Mouse (Mus musculus) midbrain, embryonic 14.5 days (tissue): ENCODE measurements at regions not wholly inside any gene's neighbourhood (a gene's known extent, or its start where the extent isn't known, plus 50 kb on each side); places are given as distances from the start of the nearest gene placed in this dataset.

Source experiments
- ATAC-seq: fragments of 200-750 bp; cut with Nextera tagmentation; 2 replicates; pipeline ENCODE4 v1.8.0; 2017; ENCODE audit warnings: moderate number of reproducible peaks, moderate library complexity; ENCODE audit not compliant: low FRiP score, low TSS enrichment
- DNase-seq: peaks from one replicate; pipeline ENCODE4 v3.0.0-alpha.2; 2015
- H3K27ac ChIP-seq: fragments of 300-500 bp; sonication (generic); replicated peaks from 2 replicates; pipeline ENCODE4 v1.5.1; 2014; ENCODE audit warnings: mild to moderate bottlenecking, low read depth, low read length, moderate library complexity
- H3K27me3 ChIP-seq: fragments of 300-500 bp; sonication (generic); 2 replicates; pipeline ENCODE4 v1.6.1; 2014; ENCODE audit warnings: low read length, control low read depth, mixed read lengths; ENCODE audit not compliant: control insufficient read depth, insufficient read depth
- H3K36me3 ChIP-seq: fragments of 300-500 bp; sonication (generic); 2 replicates; pipeline ENCODE4 v1.6.1; 2014; ENCODE audit warnings: low read length, control low read depth; ENCODE audit not compliant: control insufficient read depth, insufficient read depth
- H3K4me1 ChIP-seq: fragments of 300-500 bp; sonication (generic); 2 replicates; pipeline ENCODE4 v1.6.1; 2014; ENCODE audit warnings: mild to moderate bottlenecking, antibody characterized with exemption, low read length, control low read depth; ENCODE audit not compliant: control insufficient read depth, insufficient read depth
- H3K4me2 ChIP-seq: fragments of 300-500 bp; sonication (generic); 2 replicates; pipeline ENCODE4 v1.6.1; 2014; ENCODE audit warnings: mild to moderate bottlenecking, low read length, moderate library complexity
- H3K4me3 ChIP-seq: fragments of 300-500 bp; sonication (generic); replicated peaks from 2 replicates; pipeline ENCODE4 v1.5.1; 2014; ENCODE audit warnings: low read depth, low read length
- H3K9ac ChIP-seq: fragments of 300-500 bp; sonication (generic); replicated peaks from 2 replicates; pipeline ENCODE4 v1.6.1; 2014; ENCODE audit warnings: mild to moderate bottlenecking, low read length, moderate library complexity
- H3K9me3 ChIP-seq: fragments of 300-500 bp; sonication (generic); 2 replicates; pipeline ENCODE4 v1.6.1; 2016; ENCODE audit warnings: low read length, control low read depth, mixed read lengths; ENCODE audit not compliant: control insufficient read depth
- WGBS: fragments of 180-500 bp; shearing (Covaris S2); extraction: QIAGEN DNeasy Blood & Tissue Kit; methylation state at CpG from one replicate; pipeline ENCODE4 v1.1.7; 2014; 5-methylcytosine and 5-hydroxymethylcytosine counted together

GRCm38 (mm10) chr13:43932946-43933345 lies 148.4 kb downstream of the Cd83 start:
- no peak overlapping the region for H3K4me3 ChIP-seq
- H3K27me3 ChIP-seq: no peaks in the 10 kb centered on the region
- WGBS: 61% methylated on average over 7 of the region's 7 CpGs
- no peak overlapping the region for H3K27ac ChIP-seq
- H3K9ac ChIP-seq: no peak overlapping the region
- ATAC-seq: no peak
- no peak for DNase-seq
- H3K4me1 ChIP-seq: peaks cover 13% of the 10 kb centered on the region; the same call in 1 of the 2 replicates
- H3K9me3 ChIP-seq: no peaks in the 10 kb centered on the region
- H3K4me2 ChIP-seq: no peak overlapping the region
- no peaks in the 10 kb centered on the region for H3K36me3 ChIP-seq

DNA sequence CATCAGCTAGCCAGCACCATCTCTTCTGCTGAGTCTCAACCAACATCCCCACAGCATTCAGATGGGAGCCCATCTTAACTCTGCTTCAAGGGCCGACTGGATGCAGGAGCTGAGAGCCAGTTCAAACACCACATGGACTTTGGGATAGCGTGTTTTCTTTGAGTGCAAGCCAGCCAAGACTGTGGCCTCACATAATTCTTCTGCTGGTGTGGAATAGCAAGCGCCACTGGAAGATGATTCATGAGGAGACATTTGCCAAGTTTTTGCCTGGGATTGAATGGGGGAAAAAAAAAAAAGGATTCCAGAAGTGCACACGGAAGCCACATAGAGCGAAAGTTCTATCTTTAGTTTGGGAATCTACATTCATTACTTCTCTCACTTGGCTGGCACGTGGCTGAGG lies 150.7 kb downstream of the Cd83 start:
- no peaks in the 10 kb centered on the region for H3K27me3 ChIP-seq
- no peak for DNase-seq
- H3K27ac ChIP-seq: no peak overlapping the region
- H3K36me3 ChIP-seq: no peaks in the 10 kb centered on the region
- no peak overlapping the region for H3K9ac ChIP-seq
- WGBS: 91% methylated on average over 6 of the region's 6 CpGs
- no peak for ATAC-seq
- H3K4me1 ChIP-seq: peaks cover 17% of the 10 kb centered on the region
- no peak overlapping the region for H3K4me2 ChIP-seq
- H3K4me3 ChIP-seq: no peak overlapping the region
- no peaks in the 10 kb centered on the region for H3K9me3 ChIP-seq

DNA sequence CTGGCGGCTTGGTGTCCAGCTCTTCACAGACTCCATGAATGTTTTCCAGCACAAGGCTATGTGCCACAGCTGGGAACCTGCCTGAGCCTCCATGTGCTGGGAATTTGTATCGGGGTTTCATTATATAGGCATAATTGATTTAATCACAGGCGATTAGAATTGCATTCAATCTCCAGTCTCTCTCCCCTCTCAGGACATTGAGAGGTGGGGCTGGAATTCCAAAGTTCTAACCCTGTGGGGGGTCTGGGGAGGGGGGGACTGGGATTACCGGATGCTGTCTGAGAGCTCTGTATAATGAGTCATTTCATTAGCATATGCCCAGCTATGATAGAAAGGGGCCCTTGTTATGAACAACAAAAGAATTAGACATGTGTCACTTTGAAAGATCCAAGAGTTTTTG lies 151.9 kb downstream of the Cd83 start:
- WGBS: 8% methylated on average over 4 of the region's 4 CpGs
- no peak overlapping the region for H3K9ac ChIP-seq
- DNase-seq (peak; percentile 68), ATAC-seq (no peak)
- no peak overlapping the region for H3K4me2 ChIP-seq
- H3K36me3 ChIP-seq: no peaks in the 10 kb centered on the region
- no peaks in the 10 kb centered on the region for H3K27me3 ChIP-seq
- H3K9me3 ChIP-seq: no peaks in the 10 kb centered on the region
- peaks cover 17% of the 10 kb centered on the region for H3K4me1 ChIP-seq
- no peak overlapping the region for H3K27ac ChIP-seq
- no peak overlapping the region for H3K4me3 ChIP-seq

DNA sequence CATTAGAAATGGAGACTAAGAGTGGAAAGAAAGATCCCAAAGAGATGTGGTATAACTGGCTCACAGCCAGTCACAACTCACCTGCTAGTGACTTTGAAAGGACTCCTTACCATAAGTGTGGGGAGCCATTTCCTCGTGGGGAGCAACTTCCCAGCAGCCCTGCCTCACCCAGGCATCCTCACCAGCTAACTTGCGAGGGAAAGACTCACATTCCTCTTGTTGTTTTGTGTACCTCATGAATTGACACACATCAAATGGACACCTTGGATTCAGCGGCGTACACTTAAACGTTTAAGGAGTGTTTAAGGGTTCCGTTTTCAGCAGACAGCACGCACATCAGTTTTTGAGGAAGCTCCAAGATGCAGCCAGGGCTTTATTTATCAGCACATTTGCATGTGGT lies 154.0 kb downstream of the Cd83 start:
- WGBS: 82% methylated on average over 7 of the region's 7 CpGs
- H3K4me3 ChIP-seq: no peak overlapping the region

DNA sequence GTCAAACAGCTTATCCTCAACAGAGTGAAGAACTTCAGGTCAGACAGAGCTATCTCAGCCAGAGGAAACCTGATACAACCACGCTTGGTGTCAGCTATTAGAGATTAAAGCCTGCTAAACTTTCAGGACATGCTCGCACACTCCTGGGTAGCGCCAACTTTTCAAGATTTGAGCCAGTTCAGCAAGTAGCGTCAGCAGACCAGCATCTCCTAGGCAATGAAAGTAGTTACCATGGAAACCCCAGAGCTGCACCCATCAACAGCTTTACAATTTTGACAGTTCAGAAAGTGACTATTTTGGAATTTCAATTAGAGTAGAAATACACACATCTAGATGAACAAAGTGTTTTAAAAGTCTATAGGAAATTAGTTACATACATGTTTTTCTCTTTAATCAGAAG lies 154.8 kb downstream of the Cd83 start:
- H3K27ac ChIP-seq: no peak overlapping the region
- no peak overlapping the region for H3K9ac ChIP-seq
- DNase-seq (peak; percentile 63), ATAC-seq (no peak)
- no peak overlapping the region for H3K4me3 ChIP-seq
- no peaks in the 10 kb centered on the region for H3K9me3 ChIP-seq
- H3K27me3 ChIP-seq: no peaks in the 10 kb centered on the region
- H3K4me1 ChIP-seq: peaks cover 13% of the 10 kb centered on the region
- H3K36me3 ChIP-seq: no peaks in the 10 kb centered on the region
- no peak overlapping the region for H3K4me2 ChIP-seq
- WGBS: 8% methylated on average over 4 of the region's 4 CpGs

More for the DNA sequence above, 154.0 kb downstream of the Cd83 start:
- DNase-seq: no peak
- H3K9me3 ChIP-seq: no peaks in the 10 kb centered on the region
- no peaks in the 10 kb centered on the region for H3K27me3 ChIP-seq
- no peak overlapping the region for H3K9ac ChIP-seq
- H3K4me1 ChIP-seq: peaks cover 13% of the 10 kb centered on the region
- no peak overlapping the region for H3K4me2 ChIP-seq
- no peak for ATAC-seq
- H3K27ac ChIP-seq: no peak overlapping the region
- no peaks in the 10 kb centered on the region for H3K36me3 ChIP-seq

DNA sequence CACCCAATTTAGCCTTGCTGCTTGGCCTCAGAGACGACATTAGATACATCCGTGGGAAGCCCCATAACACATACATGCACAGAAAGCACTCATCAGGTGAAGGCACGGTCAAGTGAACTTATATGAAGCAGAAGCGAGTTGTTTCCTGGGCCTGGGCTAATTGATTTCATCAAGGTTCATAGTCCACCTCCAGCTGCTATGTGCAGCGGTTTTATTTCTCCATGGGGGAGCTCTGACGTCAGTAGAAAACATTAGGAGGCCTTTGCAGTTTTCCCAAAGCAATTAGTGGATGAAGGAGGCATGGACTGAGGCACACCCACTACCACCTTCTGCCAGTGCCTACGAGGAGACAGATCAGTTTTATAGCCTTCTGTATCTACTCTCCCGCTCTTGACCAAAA lies 157.2 kb downstream of the Cd83 start:
- 79% methylated on average over 8 of the region's 8 CpGs for WGBS
- no peaks in the 10 kb centered on the region for H3K9me3 ChIP-seq
- no peak for ATAC-seq
- H3K36me3 ChIP-seq: no peaks in the 10 kb centered on the region
- H3K27me3 ChIP-seq: no peaks in the 10 kb centered on the region
- no peak overlapping the region for H3K9ac ChIP-seq
- H3K4me2 ChIP-seq: no peak overlapping the region
- peaks cover 8% of the 10 kb centered on the region for H3K4me1 ChIP-seq
- DNase-seq: no peak
- H3K4me3 ChIP-seq: no peak overlapping the region
- no peak overlapping the region for H3K27ac ChIP-seq

- H3K27me3 ChIP-seq: no peaks in the 10 kb centered on the region
- no peak overlapping the region for H3K4me2 ChIP-seq
- no peak overlapping the region for H3K9ac ChIP-seq
- no peak overlapping the region for H3K27ac ChIP-seq
- H3K4me1 ChIP-seq: 0 out of 2 replicates have a peak, but pooled peaks cover 8% of the 10 kb centered on the region
- H3K9me3 ChIP-seq: no peaks in the 10 kb centered on the region
- H3K4me3 ChIP-seq: no peak overlapping the region
- no peaks in the 10 kb centered on the region for H3K36me3 ChIP-seq
- WGBS: 69% methylated on average over 3 of the region's 3 CpGs
- ATAC-seq (no peak), DNase-seq (no peak)
Observed at GRCm38 (mm10) chr13:43948606-43949005, 164.0 kb downstream of the Cd83 start.

DNA sequence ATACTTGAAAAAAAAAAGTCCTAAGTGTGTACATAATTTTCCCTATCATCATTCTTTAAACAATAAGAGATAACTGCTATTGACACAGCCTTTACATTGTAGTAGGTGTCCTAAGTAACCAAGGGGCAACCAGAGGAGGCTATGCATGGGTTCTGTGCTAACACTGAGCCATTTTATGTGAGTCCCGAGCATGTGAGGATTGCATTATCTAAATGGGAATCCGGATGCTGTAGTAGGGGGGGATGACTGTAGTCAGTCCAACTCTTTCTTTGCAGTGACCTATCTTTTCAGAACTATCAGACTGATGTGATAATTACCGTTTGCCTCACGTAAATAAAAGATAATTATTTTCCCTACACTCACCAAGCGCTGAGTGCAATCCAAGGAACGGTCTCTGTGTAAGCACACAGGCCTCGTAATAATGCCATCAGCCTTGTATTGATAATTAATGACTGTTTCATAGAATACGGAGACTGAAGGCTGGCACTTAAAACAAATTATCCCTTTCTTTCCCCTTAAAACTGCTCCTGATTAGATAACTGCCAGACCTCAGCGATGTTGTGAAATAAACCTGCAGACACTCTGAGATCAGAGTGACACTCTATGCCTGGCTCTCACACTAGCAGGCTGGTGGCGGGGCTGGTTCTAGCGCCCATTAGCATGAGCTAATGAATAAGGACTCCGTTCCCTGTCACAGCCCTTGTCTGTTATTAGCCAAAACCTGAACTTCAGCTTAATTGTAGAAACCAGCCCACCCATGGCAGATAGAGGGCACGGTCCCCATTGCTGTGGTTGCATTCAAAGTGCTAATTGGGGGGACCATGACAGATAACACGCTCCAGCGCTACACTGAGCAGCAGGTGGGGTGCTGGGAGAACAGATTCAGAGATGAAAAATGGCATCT lies 165.4 kb downstream of the Cd83 start:
- no peak overlapping the region for H3K9ac ChIP-seq
- no peaks in the 10 kb centered on the region for H3K36me3 ChIP-seq
- 60% methylated on average over 15 of the region's 15 CpGs for WGBS
- H3K4me2 ChIP-seq: no peak overlapping the region
- DNase-seq: peak; percentile 54
- H3K27ac ChIP-seq: 0 out of 2 replicates have a peak overlapping the region, but pooled peaks have one; percentile 2
- H3K9me3 ChIP-seq: no peaks in the 10 kb centered on the region
- no peak for ATAC-seq
- 0 out of 2 replicates have a peak, but pooled peaks cover 8% of the 10 kb centered on the region for H3K4me1 ChIP-seq
- no peaks in the 10 kb centered on the region for H3K27me3 ChIP-seq
- H3K4me3 ChIP-seq: no peak overlapping the region

DNA sequence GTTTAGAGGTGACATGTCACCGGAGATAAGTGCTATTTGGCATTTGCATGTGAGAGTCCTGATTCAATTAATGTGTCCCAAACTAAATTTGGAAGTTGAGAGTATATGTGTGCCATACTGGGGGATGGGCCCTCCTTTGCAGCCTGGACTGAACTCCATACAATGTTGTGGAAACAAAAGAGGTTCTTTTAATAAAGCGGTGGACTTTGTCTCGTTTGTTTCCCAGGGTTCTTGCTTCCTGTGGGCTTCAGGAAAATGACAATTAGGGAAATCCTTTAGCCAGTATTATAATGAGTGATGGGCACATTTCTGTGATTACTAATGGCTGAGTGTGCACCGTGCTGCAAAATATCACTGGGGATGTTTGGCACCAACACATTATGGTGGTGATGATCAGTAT lies 167.9 kb downstream of the Cd83 start:
- Histone ChIP-seq H3K27ac (no peak overlapping the region), H3K4me2 (no peak overlapping the region), H3K27me3 (no peaks in the 10 kb centered on the region), H3K4me1 (0 out of 2 replicates have a peak, but pooled peaks cover 8% of the 10 kb centered on the region), H3K9me3 (no peaks in the 10 kb centered on the region), H3K36me3 (no peaks in the 10 kb centered on the region), H3K4me3 (no peak overlapping the region), H3K9ac (no peak overlapping the region)
- ATAC-seq (no peak), DNase-seq (no peak)
- 73% methylated on average over 4 of the region's 4 CpGs for WGBS
